Mouse (Mus musculus) thymus, adult 2 months (tissue): ENCODE results near the gene Gm5129.

Experiments
- CTCF ChIP-seq: fragments of 200-500 bp; IDR thresholded peaks from 2 replicates; pipeline ENCODE4 v1.5.1; 2012; ENCODE audit warnings: mild to moderate bottlenecking, control low read depth, low read length, moderate library complexity, borderline replicate concordance; ENCODE audit not compliant: control insufficient read depth, poor library complexity, insufficient read depth; ENCODE audit errors: extremely low read depth
- POLR2A ChIP-seq: fragments of 200-500 bp; IDR thresholded peaks from 2 replicates; pipeline ENCODE4 v1.6.1; 2012; ENCODE audit warnings: mild to moderate bottlenecking, low read length, control low read depth, moderate library complexity; ENCODE audit not compliant: control insufficient read depth, poor library complexity, insufficient read depth; ENCODE audit errors: extremely low read depth

DNA sequence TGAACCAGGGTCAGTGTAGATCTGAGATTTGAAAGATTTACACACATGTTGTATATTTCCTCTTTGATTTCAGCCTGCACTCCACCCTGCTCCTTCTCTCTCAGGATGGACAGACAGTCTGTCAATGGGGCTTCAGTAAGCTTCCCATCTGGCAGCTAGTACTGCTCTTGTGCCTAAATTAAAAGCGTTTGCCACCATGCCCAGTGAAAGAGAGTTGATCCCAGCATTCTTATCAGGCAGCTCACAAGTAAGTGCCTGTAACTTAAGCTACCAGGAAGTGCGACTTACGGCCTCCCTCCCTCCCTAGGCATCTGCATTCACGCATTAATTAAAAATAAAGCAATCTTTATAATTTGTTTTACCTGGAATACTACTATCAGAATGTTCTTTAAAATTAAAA, 5.4 kb upstream of the Gm5129 start:
- no peak for TF ChIP-seq CTCF
- TF ChIP-seq POLR2A, result no peak
